Mouse (Mus musculus): ENCODE results near the gene Mpig6b. TPM values are rescaled to one million over a fixed set of nuclear protein-coding genes. Genes with fewer than 3 reads are reported as not detected.

Gene Mpig6b
- total RNA-seq, 2 experiments from 2014 or later = not detected

DNA sequence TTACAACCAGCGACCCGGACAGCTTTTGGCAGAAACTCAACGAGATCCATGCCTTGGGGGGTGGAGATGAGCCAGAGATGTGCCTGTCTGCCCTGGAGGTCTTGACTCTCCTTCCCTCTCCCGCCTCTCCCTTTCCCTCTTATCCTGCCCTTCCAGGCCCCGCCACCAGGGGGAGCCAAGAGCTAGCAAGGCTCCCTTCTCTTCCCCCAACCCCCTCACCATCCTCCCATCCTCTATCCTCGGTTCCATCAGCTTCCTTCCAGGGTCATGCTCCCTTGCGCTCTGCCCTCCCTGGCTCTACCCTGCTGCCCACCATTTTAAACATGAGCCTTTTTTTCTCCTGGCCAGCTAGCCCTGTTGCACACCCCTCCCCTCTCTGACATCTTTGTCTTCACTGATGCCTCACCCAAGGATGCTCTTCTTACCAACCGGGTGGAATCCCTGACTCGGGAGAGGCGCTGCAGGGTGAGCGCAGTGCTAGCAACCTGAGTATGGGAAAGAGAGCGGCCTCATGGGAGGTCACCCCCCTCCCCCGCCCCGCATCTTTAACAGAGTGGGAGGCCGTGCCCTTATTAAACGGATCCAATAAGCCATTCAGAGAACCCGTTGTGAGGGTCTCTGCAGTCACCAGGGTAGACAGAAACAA, 44.7 kb downstream of the Mpig6b start:
- intact Hi-C loops (cut with DNase I) = loop anchor here (1.0 kb wide), 1 partner anchor 38 kb away; the partner anchor contains the start of gene Ddah2
- peak; percentile 95 for DNase-seq

DNA sequence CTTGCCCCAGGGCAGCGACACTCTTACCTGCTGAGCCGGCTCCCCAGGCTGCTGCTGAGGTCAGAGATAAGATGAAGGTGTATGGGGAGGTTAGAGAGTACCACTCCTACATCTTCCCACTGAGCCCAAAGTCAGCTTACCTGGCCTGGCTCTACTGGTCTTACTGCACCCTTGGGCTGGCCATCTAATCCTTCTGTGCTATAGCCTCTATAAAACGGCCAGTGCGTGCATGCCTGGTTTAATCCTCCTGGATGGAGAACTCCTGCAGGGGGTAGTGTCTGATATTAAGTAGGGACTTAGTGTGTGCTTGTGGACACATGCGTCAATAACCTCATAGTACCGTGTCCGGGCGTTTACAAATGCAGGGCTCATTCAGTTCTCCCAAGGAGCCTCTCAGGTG, 45.4 kb downstream of the Mpig6b start:
- intact Hi-C loops (cut with DNase I) = no loop called here
- no peak for DNase-seq

DNA sequence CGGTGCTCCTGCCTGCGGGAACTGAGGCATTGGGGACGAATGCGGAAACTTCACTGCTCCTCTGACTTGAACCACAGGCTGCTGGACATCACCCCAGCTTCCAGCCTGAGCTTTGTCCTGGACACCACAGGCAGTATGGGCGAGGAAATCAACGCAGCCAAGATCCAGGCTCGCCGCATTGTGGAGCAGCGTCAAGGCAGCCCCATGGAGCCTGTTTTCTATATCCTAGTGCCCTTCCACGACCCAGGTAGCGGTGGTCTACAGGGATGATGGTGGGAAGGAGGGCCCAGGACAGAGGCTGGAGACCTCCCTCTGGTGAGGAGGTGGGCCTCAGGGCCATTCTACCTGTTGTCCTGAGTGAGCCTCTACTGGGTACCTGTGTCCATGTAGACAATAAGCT, 46.1 kb downstream of the Mpig6b start:
- no peak for DNase-seq
- intact Hi-C loops (cut with DNase I) = no loop called here

DNA sequence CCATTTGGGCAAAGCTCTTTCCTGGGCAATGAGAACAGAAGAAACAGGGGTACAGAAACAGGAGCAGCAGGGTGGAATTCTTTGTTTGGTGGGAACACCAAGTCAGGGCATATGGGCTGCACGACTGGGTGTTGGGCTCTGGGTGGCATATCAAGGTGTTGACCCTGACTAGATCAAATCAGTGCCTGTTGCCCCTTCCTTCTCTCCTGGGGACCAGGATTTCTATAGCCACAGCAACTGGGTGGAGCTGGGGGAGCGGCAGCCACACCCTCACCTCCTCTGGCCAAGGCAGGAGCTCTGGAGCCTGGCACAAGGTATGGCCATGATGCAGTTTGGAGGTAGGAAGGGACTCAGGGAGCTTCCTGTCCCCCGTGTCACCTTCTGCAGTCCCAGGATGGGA, 47.8 kb downstream of the Mpig6b start:
- DNase-seq = no peak
- intact Hi-C loops (cut with DNase I) = no loop called here

DNA sequence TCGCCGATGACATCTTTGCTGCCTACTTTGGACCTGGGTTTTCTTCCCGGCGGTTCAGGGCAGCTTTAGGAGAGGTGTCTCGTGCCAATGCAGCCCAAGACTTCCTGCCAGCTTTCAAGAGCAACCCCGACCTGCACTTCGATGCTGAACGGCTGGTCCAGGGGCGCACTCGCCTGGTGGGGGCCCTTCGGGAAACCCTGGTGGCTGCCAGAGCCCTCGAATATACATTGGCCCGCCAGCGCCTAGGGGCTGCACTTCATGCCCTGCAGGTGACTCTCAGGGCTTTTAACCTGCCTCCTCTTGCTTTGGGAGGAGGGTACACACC, 48.3 kb downstream of the Mpig6b start:
- intact Hi-C loops (cut with DNase I) = no loop called here
- DNase-seq = no peak

DNA sequence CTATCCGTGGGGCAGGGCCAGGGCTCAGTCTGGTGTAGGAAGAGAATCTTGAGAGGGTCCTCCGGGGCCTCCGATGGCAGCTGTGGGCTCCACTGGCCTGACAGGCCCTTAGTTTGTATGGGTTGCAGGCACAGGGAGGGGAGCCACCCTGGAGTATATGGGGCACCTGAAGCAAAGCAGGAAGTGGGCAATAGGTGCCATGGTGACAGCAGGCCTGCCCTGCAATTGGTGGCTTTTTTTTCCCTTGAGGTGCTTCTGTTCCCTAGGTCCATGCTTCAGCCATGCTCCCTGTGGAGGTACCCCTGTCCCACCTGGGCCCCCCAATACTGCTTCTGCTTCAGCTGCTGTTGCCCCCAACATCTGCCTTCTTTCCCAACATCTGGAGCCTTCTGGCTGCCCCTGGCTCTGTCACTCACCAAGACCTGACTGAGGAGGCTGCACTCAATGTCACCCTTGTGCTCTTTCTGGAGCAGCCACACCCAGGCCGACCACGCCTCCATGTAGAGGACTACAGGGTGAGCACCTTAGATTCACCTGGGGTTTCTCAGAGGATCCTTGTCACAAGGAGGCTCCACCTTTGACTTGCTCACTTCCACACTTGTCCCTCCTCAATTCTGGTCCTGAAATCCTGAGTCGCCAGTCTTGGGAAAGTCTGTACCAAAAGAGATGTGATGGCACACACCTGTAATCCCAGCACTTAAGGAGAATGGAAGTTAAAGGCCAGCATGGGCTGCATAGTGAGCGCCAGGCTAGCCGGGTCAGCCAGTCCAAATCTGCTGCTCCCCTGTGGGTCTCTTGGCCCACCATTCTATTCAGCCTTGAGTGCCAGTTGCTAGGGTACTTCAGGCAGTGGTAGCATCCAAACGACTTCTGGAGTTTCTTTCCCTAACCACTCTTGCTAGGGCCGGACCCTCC, 48.9 kb downstream of the Mpig6b start:
- intact Hi-C loops (cut with DNase I) = no loop called here
- DNase-seq = no peak

DNA sequence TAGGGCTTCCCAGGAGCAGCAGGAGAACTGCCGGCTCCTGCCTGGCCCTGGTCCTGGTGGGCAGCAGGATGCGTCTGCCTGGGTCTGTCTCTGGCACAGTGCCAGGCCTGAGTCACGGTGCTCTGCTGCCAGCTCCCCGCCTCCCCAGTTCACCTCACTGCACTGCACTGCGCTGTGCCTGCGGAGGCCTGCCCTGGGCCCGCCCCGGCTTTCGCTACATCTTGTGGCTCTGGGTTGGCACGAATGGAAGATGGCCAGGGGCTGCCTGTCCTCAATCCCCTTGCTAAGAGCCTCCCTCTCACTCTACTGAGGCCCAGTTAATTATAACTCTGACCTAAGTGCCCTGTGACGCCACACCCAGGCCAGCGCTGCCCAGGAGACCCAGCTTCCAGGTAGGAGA, 49.6 kb downstream of the Mpig6b start, which contains the start of gene Vwa7:
TSS of gene Vwa7 (plus strand) at position 204 of the 400 bp plus-strand sequence.
- peak; percentile 92 for DNase-seq
- intact Hi-C loops (cut with DNase I) = no loop called here

DNA sequence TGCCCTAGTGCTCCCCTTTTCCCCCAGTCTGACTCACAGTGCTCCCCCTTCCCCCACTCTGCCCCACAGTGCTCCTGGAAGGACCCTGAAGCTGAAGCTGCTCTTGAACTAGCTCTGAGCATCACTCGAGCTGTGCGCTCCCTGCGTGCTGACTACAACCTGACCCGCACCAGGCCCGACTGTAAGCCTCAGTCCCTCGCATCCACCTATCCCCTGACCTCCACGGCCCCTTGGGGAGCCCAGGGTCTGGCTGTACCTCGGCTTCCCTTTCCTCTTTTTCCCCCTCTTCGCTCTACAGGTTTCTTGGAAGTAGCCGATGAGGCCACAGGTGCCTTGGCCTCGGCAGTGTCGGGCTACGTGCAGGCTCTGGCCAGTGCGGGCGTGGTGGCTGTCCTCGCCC, 50.7 kb downstream of the Mpig6b start:
- no peak for DNase-seq
- intact Hi-C loops (cut with DNase I) = no loop called here

DNA sequence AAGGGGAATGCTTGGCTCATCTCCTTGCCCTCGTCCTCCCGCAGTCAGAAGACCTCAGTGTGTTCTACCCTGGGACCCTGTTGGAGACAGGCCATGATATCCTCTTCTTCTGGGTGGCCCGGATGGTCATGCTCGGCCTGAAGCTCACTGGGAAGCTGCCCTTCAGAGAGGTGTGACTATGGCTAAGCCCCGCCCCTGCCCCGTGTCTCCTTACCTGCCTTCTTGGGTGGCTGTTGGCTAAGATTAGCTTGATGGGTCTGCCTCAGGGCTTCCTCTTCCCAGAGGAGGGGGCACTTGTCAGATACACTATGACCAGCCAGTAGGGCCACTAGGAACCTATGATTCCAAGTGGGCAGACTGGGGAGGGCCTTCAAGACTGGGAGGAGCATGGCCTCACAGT, 52.8 kb downstream of the Mpig6b start:
- DNase-seq = no peak
- intact Hi-C loops (cut with DNase I) = loop anchor here (5.0 kb wide), 1 partner anchor 99 kb away; no protein-coding TSS in a partner anchor

Other genes starting within 250 kb of the Mpig6b start
- 10 to 100 TPM; 47.9 to 48.2 TPM for gene Stk19, start 229.2 kb downstream of the Mpig6b start, total RNA-seq (2021)
- gene Dxo, start 229.2 kb downstream of the Mpig6b start, total RNA-seq (2021) = 10 to 100 TPM; 33.8 to 38.1 TPM
- 10 to 100 TPM; 68.5 to 74.7 TPM for gene Skiv2l, start 216.0 kb downstream of the Mpig6b start, total RNA-seq (2021)
- gene Nelfe, start 215.8 kb downstream of the Mpig6b start, total RNA-seq (2021) = 10 to 100 TPM; 31.7 to 32.8 TPM
- under 1 TPM; 0.28 to 0.66 TPM for gene Cfb, start 203.7 kb downstream of the Mpig6b start, total RNA-seq (2021)
- gene Zbtb12, start 186.7 kb downstream of the Mpig6b start, total RNA-seq (2021) = 10 to 100 TPM; 35.4 to 38.3 TPM
- gene Gm20547, start 184.1 kb downstream of the Mpig6b start, total RNA-seq (2021) = not detected
- gene C2, start 167.9 kb downstream of the Mpig6b start, total RNA-seq (2021) = 1 to 10 TPM; 2.1 to 3.2 TPM
- 100 to 1,000 TPM; 232 to 251 TPM for gene Ehmt2, start 167.7 kb downstream of the Mpig6b start, total RNA-seq (2021)
- under 1 TPM in 1 of 2 experiments, not detected in 1; 0.20 TPM for gene Slc44a4, start 151.7 kb downstream of the Mpig6b start, total RNA-seq (2021)
- 10 to 100 TPM; 18.8 to 19.1 TPM for gene Neu1, start 134.9 kb downstream of the Mpig6b start, total RNA-seq (2021)
- gene Hspa1b, start 106.9 kb downstream of the Mpig6b start, total RNA-seq (2021) = 1 to 10 TPM; 1.6 to 2.3 TPM
- not detected for gene Gm20481, start 96.3 kb downstream of the Mpig6b start, total RNA-seq (2021)
- 1 to 10 TPM; 3.1 to 5.2 TPM for gene Hspa1a, start 94.0 kb downstream of the Mpig6b start, total RNA-seq (2021)
- gene Hspa1l, start 93.5 kb downstream of the Mpig6b start, total RNA-seq (2021) = under 1 TPM in 1 of 2 experiments, not detected in 1; 0.22 TPM
- gene Lsm2, start 84.3 kb downstream of the Mpig6b start, total RNA-seq (2021) = 10 to 100 TPM; 35.9 to 38.5 TPM
- gene Vars, start 65.2 kb downstream of the Mpig6b start, total RNA-seq (2021) = 10 to 100 TPM; 91.0 to 94.3 TPM
- gene Vwa7, start 49.6 kb downstream of the Mpig6b start, total RNA-seq (2021) = under 1 TPM; 0.12 to 0.16 TPM
- under 1 TPM; 0.98 to 0.99 TPM for gene Sapcd1, start 38.2 kb downstream of the Mpig6b start, total RNA-seq (2021)
- gene Msh5, start 19.4 kb downstream of the Mpig6b start, total RNA-seq (2021) = 1 to 10 TPM; 2.0 to 3.2 TPM
- 10 to 100 TPM; 20.2 to 20.3 TPM for gene Clic1, start 16.2 kb downstream of the Mpig6b start, total RNA-seq (2021)
- 100 to 1,000 TPM; 101 to 115 TPM for gene Ddah2, start 7.1 kb downstream of the Mpig6b start, total RNA-seq (2021)
- not detected for gene Ly6g6c, start 796 bp downstream of the Mpig6b start, total RNA-seq (2021)
- 1 to 10 TPM; 2.8 to 3.4 TPM for gene Ly6g6e, start 10.7 kb upstream of the Mpig6b start, total RNA-seq (2021)
- not detected for gene Ly6g6d, start 11.9 kb upstream of the Mpig6b start, total RNA-seq (2021)
- not detected for gene Ly6g6f, start 19.4 kb upstream of the Mpig6b start, total RNA-seq (2021)
- 10 to 100 TPM; 66.7 to 73.6 TPM for gene Abhd16a, start 23.1 kb upstream of the Mpig6b start, total RNA-seq (2021)
- not detected for gene Ly6g5c, start 42.1 kb upstream of the Mpig6b start, total RNA-seq (2021)
- gene Ly6g5b, start 49.2 kb upstream of the Mpig6b start, total RNA-seq (2021) = 1 to 10 TPM in 1 of 2 experiments, under 1 TPM in 1; 0.81 to 2.3 TPM
- 10 to 100 TPM; 10.7 to 12.1 TPM for gene Gpank1, start 55.3 kb upstream of the Mpig6b start, total RNA-seq (2021)
- gene Csnk2b, start 55.9 kb upstream of the Mpig6b start, total RNA-seq (2021) = 100 to 1,000 TPM; 210 to 214 TPM
- 10 to 100 TPM; 19.8 to 20.1 TPM for gene D17H6S53E, start 60.2 kb upstream of the Mpig6b start, total RNA-seq (2021)
- under 1 TPM in 1 of 2 experiments, not detected in 1; 0.52 TPM for gene Apom, start 65.9 kb upstream of the Mpig6b start, total RNA-seq (2021)
- 100 to 1,000 TPM; 395 to 410 TPM for gene Bag6, start 69.0 kb upstream of the Mpig6b start, total RNA-seq (2021)
- gene Prrc2a, start 98.7 kb upstream of the Mpig6b start, total RNA-seq (2021) = 100 to 1,000 TPM; 311 to 315 TPM
- 1 to 10 TPM; 2.5 to 3.6 TPM for gene Aif1, start 109.9 kb upstream of the Mpig6b start, total RNA-seq (2021)
- 10 to 100 TPM; 12.3 to 17.6 TPM for gene Lst1, start 122.3 kb upstream of the Mpig6b start, total RNA-seq (2021)
- gene Ltb, start 128.3 kb upstream of the Mpig6b start, total RNA-seq (2021) = under 1 TPM; 0.77 to 0.88 TPM
- under 1 TPM in 1 of 2 experiments, not detected in 1; 0.52 TPM for gene Tnf, start 135.8 kb upstream of the Mpig6b start, total RNA-seq (2021)
- 1 to 10 TPM in 1 of 2 experiments, under 1 TPM in 1; 0.82 to 1.0 TPM for gene Lta, start 139.2 kb upstream of the Mpig6b start, total RNA-seq (2021)
- not detected for gene Gm16181, start 154.7 kb upstream of the Mpig6b start, total RNA-seq (2021)
- 100 to 1,000 TPM; 122 to 142 TPM for gene Atp6v1g2, start 167.5 kb upstream of the Mpig6b start, total RNA-seq (2021)
- 10 to 100 TPM; 14.7 to 14.8 TPM for gene Nfkbil1, start 169.6 kb upstream of the Mpig6b start, total RNA-seq (2021)
- 100 to 1,000 TPM; 324 to 337 TPM for gene Ddx39b, start 175.6 kb upstream of the Mpig6b start, total RNA-seq (2021)
- gene H2-D1, start 196.5 kb upstream of the Mpig6b start, total RNA-seq (2021) = 10 to 100 TPM; 19.1 to 22.8 TPM

All from left cerebral cortex, postnatal 4 days (tissue).